In the genomic region with DNA sequence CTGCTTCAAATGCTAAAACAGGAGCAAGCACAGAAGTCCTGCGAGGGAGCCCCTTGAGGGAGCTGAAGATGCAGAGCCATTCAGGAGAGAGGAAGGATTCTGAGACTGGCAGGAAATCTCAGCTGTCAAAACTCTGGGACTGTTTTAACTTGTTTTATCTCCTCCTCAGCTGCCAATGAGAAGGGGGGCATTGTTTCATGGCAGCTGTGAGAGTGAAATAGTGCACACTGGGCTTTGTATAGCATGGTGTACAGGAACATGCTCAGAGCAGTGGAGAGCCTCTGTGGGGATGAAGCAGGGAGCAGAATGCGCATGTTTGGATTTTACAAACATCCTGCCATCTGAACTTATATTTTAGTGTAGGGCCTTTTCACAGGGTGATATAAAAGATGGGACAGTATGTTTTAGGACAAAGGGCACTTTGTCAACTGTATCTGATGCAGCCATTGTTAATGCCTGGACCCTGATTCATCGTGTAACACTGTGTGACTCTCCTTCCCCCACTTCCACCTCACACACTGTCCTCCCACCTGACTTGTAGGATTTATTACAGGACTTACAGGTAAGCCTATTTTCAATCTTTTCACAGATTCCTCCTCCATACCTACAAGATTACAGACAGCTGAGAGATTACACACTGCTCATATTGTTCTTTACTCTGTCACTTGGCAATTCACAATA, we compare ENCODE assay signal across 15 mouse cellular contexts. TPM values are rescaled to one million over a fixed set of nuclear protein-coding genes. Genes with fewer than 3 reads are reported as not detected.
DNase-seq lines count a peak whose midpoint lies in the region; ATAC-seq and TF ChIP-seq lines count a peak whose summit lies in the region.
"Had no signal": no experiment of that assay in that cellular context is flagged by ENCODE, and none has a peak within 500 bp of the region (broad histone marks: within the 10 kb centered on the region; RNA-seq: fewer than 3 reads in every experiment).

No protein-coding gene starts in this region.

- peak overlapping the region; percentile 38; the same call in 1 of the 2 replicates for H3K27ac ChIP-seq in heart, adult 2 months
- H3K27ac ChIP-seq in heart, embryonic 11.5 days (ENCODE audit: low read depth, low read length): no peak overlapping the region
- H3K27ac ChIP-seq in MEL (ENCODE audit: control insufficient read depth, low read depth, low read length): no peak overlapping the region
- H3K27ac ChIP-seq: embryonic facial prominence, embryonic 13.5 days; hindbrain, embryonic 14.5 days; midbrain, embryonic 12.5 days; stomach, postnatal 0 days had no signal

- no peak for TF ChIP-seq CTCF in heart, adult 2 months (IDR thresholded peaks at IDR 0.05)
- no peak for TF ChIP-seq CTCF in MEL (IDR thresholded peaks at IDR 0.05 in 2 of 3, conservative IDR thresholded peaks at IDR 0.05 in 1 of 3; ENCODE audit: control insufficient read depth in 1 of 3, insufficient read depth in 1 of 3, low read depth in 2 of 3, low read length in 3 of 3, poor library complexity in 1 of 3, severe bottlenecking in 1 of 3)
- no peak for TF ChIP-seq CTCF in brain, embryonic 14.5 days (IDR thresholded peaks at IDR 0.05; ENCODE audit: borderline replicate concordance, extremely low read depth, insufficient read depth, insufficient read length)

- TF ChIP-seq EP300 in heart, adult 2 months (IDR thresholded peaks at IDR 0.05; ENCODE audit: insufficient read depth, low read depth, low read length): no peak
- no peak for TF ChIP-seq EP300 in MEL (IDR thresholded peaks at IDR 0.05; ENCODE audit: low read depth in 1 of 2, low read length in 2 of 2)

- no peaks in the 10 kb centered on the region for H3K27me3 ChIP-seq in heart, adult 2 months (ENCODE audit: control insufficient read depth, insufficient read depth, low read length)
- no peaks in the 10 kb centered on the region for H3K27me3 ChIP-seq in heart, embryonic 11.5 days (ENCODE audit: control insufficient read depth, insufficient read depth, low read length)
- H3K27me3 ChIP-seq in MEL (ENCODE audit: control insufficient read depth in 1 of 2, insufficient read depth in 2 of 2, low read length in 2 of 2): no peaks in the 10 kb centered on the region
- H3K27me3 ChIP-seq: embryonic facial prominence, embryonic 13.5 days; midbrain, embryonic 12.5 days had no signal

- 42% methylated on average over 3 of the region's 3 CpGs for WGBS in heart, adult 2 months
- 61% methylated on average over 3 of the region's 3 CpGs for WGBS in heart, embryonic 11.5 days (ENCODE audit: insufficient replicate concordance)

- no peaks in the 10 kb centered on the region for H3K9me3 ChIP-seq in heart, embryonic 11.5 days (replicated peaks; ENCODE audit: control insufficient read depth, low read length)
- no peaks in the 10 kb centered on the region for H3K9me3 ChIP-seq in MEL (replicated peaks; ENCODE audit: insufficient read depth, low read length)
- H3K9me3 ChIP-seq: embryonic facial prominence, embryonic 13.5 days; midbrain, embryonic 12.5 days had no signal

- TF ChIP-seq RAD21 in MEL (IDR thresholded peaks at IDR 0.05; ENCODE audit: low read depth, low read length): no peak

- TF ChIP-seq POLR2A in heart, adult 2 months (IDR thresholded peaks at IDR 0.05; ENCODE audit: insufficient read depth, low read depth, low read length): no peak
- TF ChIP-seq POLR2A in MEL (IDR thresholded peaks at IDR 0.05; ENCODE audit: control insufficient read depth in 1 of 2, insufficient read depth in 1 of 2, low read depth in 1 of 2, low read length in 2 of 2, poor library complexity in 1 of 2): no peak
- TF ChIP-seq POLR2A in brain, embryonic 14.5 days (IDR thresholded peaks at IDR 0.05; ENCODE audit: borderline replicate concordance, extremely low read depth, insufficient read depth, insufficient read length, poor library complexity, severe bottlenecking): no peak

- H3K4me2 ChIP-seq in heart, embryonic 11.5 days: no peak overlapping the region
- H3K4me2 ChIP-seq: embryonic facial prominence, embryonic 13.5 days; hindbrain, embryonic 14.5 days; midbrain, embryonic 12.5 days had no signal

- DNase-seq in heart, adult 2 months: no peak
- peak; percentile 44 for DNase-seq in MEL (ENCODE audit: low read depth, low spot score)
- peak; percentile 53 for DNase-seq in brain, embryonic 14.5 days (ENCODE audit: low read depth)
- DNase-seq in heart, postnatal 4 days: peak; percentile 23
- no peak for DNase-seq in thymus, adult 18-20 months
- DNase-seq in right cerebral cortex, postnatal 25 days: no peak
- no peak for DNase-seq in kidney, adult 11 months
- DNase-seq: adrenal gland, postnatal 25 days; cerebellum, adult 11 months; lung, adult 2 months had no signal

- H3K36me3 ChIP-seq in heart, adult 2 months (ENCODE audit: control insufficient read depth, insufficient read depth, low read length): peaks cover 2% of the 10 kb centered on the region; the same call in 1 of the 2 replicates
- no peaks in the 10 kb centered on the region for H3K36me3 ChIP-seq in heart, embryonic 11.5 days (ENCODE audit: control insufficient read depth, insufficient read depth, low read length)
- peaks cover 0 to 6% of the 10 kb centered on the region in 2 experiments; a peak in 3 of 4 replicates for H3K36me3 ChIP-seq in MEL (ENCODE audit: control insufficient read depth in 1 of 2, insufficient read depth in 2 of 2, low read length in 2 of 2)
- H3K36me3 ChIP-seq: embryonic facial prominence, embryonic 13.5 days; midbrain, embryonic 12.5 days had no signal

- H3K4me1 ChIP-seq in heart, adult 2 months (ENCODE audit: control insufficient read depth, insufficient read depth, low read length): peaks cover 9% of the 10 kb centered on the region
- 0 out of 2 replicates have a peak, but pooled peaks cover 3% of the 10 kb centered on the region for H3K4me1 ChIP-seq in heart, embryonic 11.5 days (ENCODE audit: control insufficient read depth, insufficient read depth, low read length)
- peaks cover 7 to 8% of the 10 kb centered on the region in 2 experiments; a peak in 3 of 4 replicates for H3K4me1 ChIP-seq in MEL (ENCODE audit: control insufficient read depth in 1 of 2, insufficient read depth in 2 of 2, low read length in 2 of 2)
- H3K4me1 ChIP-seq: embryonic facial prominence, embryonic 13.5 days had no signal

- no peak overlapping the region for H3K9ac ChIP-seq in heart, adult 2 months (ENCODE audit: low read depth, low read length)
- H3K9ac ChIP-seq in heart, embryonic 11.5 days (ENCODE audit: low read depth, low read length): no peak overlapping the region
- H3K9ac ChIP-seq in MEL (ENCODE audit: control insufficient read depth, low read depth, low read length, poor library complexity, severe bottlenecking): no peak overlapping the region
- H3K9ac ChIP-seq: embryonic facial prominence, embryonic 13.5 days; hindbrain, embryonic 14.5 days; midbrain, embryonic 12.5 days had no signal

- H3K79me2 ChIP-seq in heart, adult 2 months (replicated peaks; ENCODE audit: control insufficient read depth, insufficient read depth, low read length): peaks cover 2% of the 10 kb centered on the region; the same call in 1 of the 2 replicates
- no peaks in the 10 kb centered on the region for H3K79me2 ChIP-seq in MEL (ENCODE audit: control insufficient read depth, insufficient read depth, low read length, poor library complexity)

- intact Hi-C loops in heart, adult 2 months (cut with DNase I): no loop called here

- H3K4me3 ChIP-seq in heart, adult 2 months: no peak overlapping the region
- H3K4me3 ChIP-seq in heart, embryonic 11.5 days (ENCODE audit: low read depth, low read length): no peak overlapping the region
- no peak overlapping the region for H3K4me3 ChIP-seq in MEL (ENCODE audit: control insufficient read depth in 1 of 2, insufficient read depth in 1 of 2, low read depth in 2 of 2, low read length in 2 of 2)
- H3K4me3 ChIP-seq: embryonic facial prominence, embryonic 13.5 days; midbrain, embryonic 12.5 days had no signal

- ATAC-seq in heart, embryonic 11.5 days (replicated peaks; ENCODE audit: insufficient number of reproducible peaks, low FRiP score, low TSS enrichment): no peak

TF ChIP-seq in MEL, 35 proteins besides CTCF, POLR2A, EP300 and RAD21:
- TF ChIP-seq TAL1 (IDR thresholded peaks at IDR 0.05; ENCODE audit: low read length): no peak
- no peak for TF ChIP-seq ZC3H11A (IDR thresholded peaks at IDR 0.05; ENCODE audit: low read depth, low read length)
- TF ChIP-seq GATA1 (IDR thresholded peaks at IDR 0.05; ENCODE audit: low read depth, low read length): peak; percentile 47; the same call in 1 of the 2 replicates
- TF ChIP-seq RCOR1 (IDR thresholded peaks at IDR 0.05; ENCODE audit: low read depth, low read length): peak; percentile 79
- TF ChIP-seq USF2 (IDR thresholded peaks at IDR 0.05; ENCODE audit: borderline replicate concordance in 1 of 2, insufficient read depth in 1 of 2, low read depth in 1 of 2, low read length in 2 of 2): no peak
- peak; percentile 59 for TF ChIP-seq HCFC1 (IDR thresholded peaks at IDR 0.05; ENCODE audit: low read depth, low read length)
- TF ChIP-seq MXI1 (IDR thresholded peaks at IDR 0.05; ENCODE audit: low read depth, low read length): peak; percentile 47; the same call in 1 of the 2 replicates
- TF ChIP-seq TCF12 (IDR thresholded peaks at IDR 0.05; ENCODE audit: low read depth, low read length): no peak
- TF ChIP-seq SMC3 (IDR thresholded peaks at IDR 0.05; ENCODE audit: low read depth, low read length): no peak
- TF ChIP-seq TBP (IDR thresholded peaks at IDR 0.05; ENCODE audit: low read depth, low read length): no peak
- TF ChIP-seq MAZ (IDR thresholded peaks at IDR 0.05; ENCODE audit: low read depth, low read length): no peak
- TF ChIP-seq GABPA (IDR thresholded peaks at IDR 0.05; ENCODE audit: low read depth, low read length): no peak
- no peak for TF ChIP-seq ZMIZ1 (IDR thresholded peaks at IDR 0.05; ENCODE audit: low read depth, low read length)
- no peak for TF ChIP-seq ZKSCAN1 (IDR thresholded peaks at IDR 0.05; ENCODE audit: low read depth, low read length)
- TF ChIP-seq SIN3A (IDR thresholded peaks at IDR 0.05; ENCODE audit: low read length): 0 out of 2 replicates have a peak, but pooled peaks have one; percentile 39

RNA-seq across cellular contexts. Expression of gene Mfsd6, which starts 9.1 kb away (rescaled TPM):
- 10 to 100 TPM; 18.9 to 20.1 TPM for total RNA-seq in heart, adult 2 months (2021)
- polyA plus RNA-seq in heart, adult 2 months (2012; rRNA removed): 10.3 and 15.8 TPM in 2 replicates
- polyA plus RNA-seq in heart, embryonic 11.5 days (2014; fragmentation: Nextera tagmentation; extraction: Ambion mirVana): 2.3 and 4.8 TPM in 2 replicates
- 2.9 and 4.3 TPM in 2 replicates for total RNA-seq in MEL (2012; rRNA removed)
- 1 to 10 TPM in 1 of 2 experiments, not detected in 1; 6.4 TPM for polyA plus RNA-seq in MEL (2012; ENCODE audit: insufficient read depth in 1 of 2, insufficient read length in 2 of 2, low read depth in 1 of 2, low replicate concordance in 2 of 2, missing spikeins in 1 of 2)
- polyA plus RNA-seq in brain, embryonic 14.5 days (2012; rRNA removed): 14.3 and 21.8 TPM in 2 replicates
- total RNA-seq in heart, postnatal 4 days (2021): 10 to 100 TPM; 14.3 to 15.2 TPM

Comparison
In these comparisons a context has a peak if more than half of its experiments do, and no peak if none do; other contexts are left out.
1. DNase-seq: peak in MEL (single experiment), brain, embryonic 14.5 days (single experiment) and heart, postnatal 4 days (single experiment); none in heart, adult 2 months (0 of 2), thymus, adult 18-20 months (0 of 2), right cerebral cortex, postnatal 25 days (single experiment) and kidney, adult 11 months (single experiment).